Mouse (Mus musculus) layer of hippocampus, adult 2 months (tissue): ENCODE data around the gene Yeats2. TPM values are rescaled to one million over a fixed set of nuclear protein-coding genes. Genes with fewer than 3 reads are reported as not detected.
A peak's percentile ranks its signal among the peaks of the same experiment; 100 is the strongest.
"Not testable (repeated sequence)": the region's sequence is repeated elsewhere in the genome, so short reads cannot be mapped to it uniquely, and the experiment has no call there.

Experiments used
- DNase-seq, 2 experiments: peaks; one replicate each; pipeline ENCODE4 v3.0.0; 2022; ENCODE audit warnings: low spot score in 2 of 2
- H3K27ac ChIP-seq: fragments of 200-600 bp; 2 replicates; pipeline ENCODE4 v1.8.1; 2022
- H3K4me3 ChIP-seq: fragments of 200-600 bp; 2 replicates; pipeline ENCODE4 v1.8.1; 2022; ENCODE audit warnings: mild to moderate bottlenecking
- CTCF ChIP-seq: fragments of 200-600 bp; conservative IDR thresholded peaks from 2 replicates; pipeline ENCODE4 v1.8.1; 2022; ENCODE audit warnings: antibody characterized with exemption, mild to moderate bottlenecking, moderate library complexity
- long read RNA-seq, 2 experiments: library from polyadenylated mRNA; stranded (forward); transcript quantifications; one replicate each; pipeline ENCODE4 v2.0.0; 2021; ENCODE audit warnings: borderline mapping rate in 2 of 2
- total RNA-seq, 2 experiments: library from RNA; stranded (reverse); gene quantifications; 2 replicates each; pipeline ENCODE4 v1.2.3; 2021

Gene Yeats2
- 10 to 100 TPM; 38.7 to 42.3 TPM for total RNA-seq
- long read RNA-seq, experiment 1, full-length matches to known transcripts, result 3 of 17 reads
- long read RNA-seq, experiment 1, partial matches to known transcripts, result 6 of 17 reads
- long read RNA-seq, experiment 1, other reads (novel, unspliced or antisense), result 8 of 17 reads
- long read RNA-seq, experiment 2, full-length matches to known transcripts, result 4 of 19 reads
- long read RNA-seq, experiment 2, partial matches to known transcripts, result 5 of 19 reads
- long read RNA-seq, experiment 2, other reads (novel, unspliced or antisense), result 10 of 19 reads

DNA sequence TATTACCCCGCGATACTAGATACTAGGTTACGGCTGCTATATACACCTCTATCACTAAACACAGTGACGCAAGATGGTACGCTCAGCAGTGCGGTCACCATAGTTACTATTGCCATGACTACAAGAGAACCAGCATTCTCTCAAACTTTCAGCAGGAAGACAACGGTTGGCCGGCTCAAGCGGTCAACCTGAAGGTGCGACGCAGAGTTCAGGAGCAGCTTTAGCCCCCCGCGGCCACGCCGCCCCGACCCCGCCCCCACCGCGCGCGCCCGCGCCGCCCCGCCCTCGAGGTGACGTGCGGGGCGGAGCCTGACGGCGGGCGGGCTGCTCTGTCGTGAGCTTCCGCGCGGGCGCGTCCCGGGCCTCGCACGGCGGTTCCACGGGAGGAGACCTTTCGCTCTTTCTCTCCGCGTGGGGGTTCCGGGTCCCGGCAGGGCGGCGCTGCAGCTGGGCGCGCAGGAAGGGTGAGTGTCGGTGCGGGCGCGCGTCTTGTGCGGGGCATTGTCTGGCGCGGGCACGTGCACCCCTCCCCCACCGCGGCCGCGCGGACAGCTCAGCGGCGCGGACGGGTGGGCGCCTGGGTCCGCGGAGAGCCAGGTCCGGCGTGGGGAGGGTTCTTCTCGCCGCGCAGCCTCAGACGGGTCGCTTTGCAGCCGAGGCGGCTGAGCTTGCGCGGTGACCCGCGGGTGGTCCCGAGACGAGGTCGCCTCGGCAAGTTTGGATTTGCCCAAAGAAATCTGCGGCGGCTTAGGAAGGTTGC, at the start of gene Yeats2:
Gene Yeats2, plus strand, starts transcription at position 292 of the 760 bp plus-strand sequence.
- TF ChIP-seq CTCF, result peak; percentile 32; the same call in 1 of the 2 replicates
- peak; percentile 67 to 75 for DNase-seq

GRCm38 (mm10) chr16:20095966-20096365, 44.9 kb upstream of the Yeats2 start:
- H3K4me3 ChIP-seq, result no peak overlapping the region
- no peak overlapping the region for H3K27ac ChIP-seq
- TF ChIP-seq CTCF, result peak; percentile 67
- no peak for DNase-seq

More for the DNA sequence above, at the start of gene Yeats2:
- Histone ChIP-seq H3K27ac (peak within 1 kb of the TSS; percentile 97), H3K4me3 (peak within 1 kb of the TSS; percentile 72)

DNA sequence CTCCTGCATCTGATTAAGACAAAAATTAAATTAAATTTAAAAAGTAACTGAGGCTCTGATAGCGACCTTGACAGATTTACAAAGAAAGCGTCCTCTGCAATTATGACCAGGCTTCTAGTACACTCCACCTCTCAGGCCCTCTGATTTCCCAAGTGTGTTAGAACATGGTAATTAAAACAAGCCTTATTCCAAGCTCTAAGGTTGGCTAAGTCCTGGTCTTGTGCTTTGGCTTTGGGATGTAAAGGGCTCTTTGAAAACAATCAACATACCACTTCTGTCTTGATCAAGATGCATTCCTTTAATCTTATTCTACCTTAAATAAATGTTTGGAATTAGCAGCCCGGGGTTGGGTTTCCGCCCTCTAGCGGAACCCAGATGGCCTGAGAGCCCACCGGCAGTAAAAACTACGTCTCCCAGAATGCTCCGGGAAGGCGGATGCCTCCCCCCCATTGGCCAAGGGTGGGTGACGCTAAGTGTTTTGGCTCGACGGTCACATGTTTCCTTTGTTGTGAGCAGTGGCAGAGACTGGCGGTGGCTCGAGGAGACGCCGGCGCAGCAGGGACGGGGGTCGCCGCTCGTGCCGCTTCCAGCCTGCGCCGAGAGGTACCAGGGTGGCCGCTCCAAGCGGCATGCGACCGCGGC, 43.7 kb upstream of the Yeats2 start, which contains the start of gene Klhl24:
Gene Klhl24, plus strand, starts transcription at position 474 of the 642 bp plus-strand sequence.
- peak; percentile 93 to 97 for DNase-seq
- H3K4me3 ChIP-seq, result peak within 1 kb of the TSS; percentile 97
- peak; percentile 92 for TF ChIP-seq CTCF
- H3K27ac ChIP-seq, result peak within 1 kb of the TSS; percentile 98

GRCm38 (mm10) chr16:20097711-20098374, 43.0 kb upstream of the Yeats2 start:
- DNase-seq, result peak; percentile 92 to 94
- peak overlapping the region; percentile 98 for H3K27ac ChIP-seq
- peak overlapping the region; percentile 97 for H3K4me3 ChIP-seq
- no peak for TF ChIP-seq CTCF

- Histone ChIP-seq H3K27ac (peak overlapping the region; percentile 98), H3K4me3 (peak overlapping the region; percentile 97)
- DNase-seq, result no peak
- TF ChIP-seq CTCF, result no peak
These were observed 42.5 kb upstream of the Yeats2 start for GRCm38 (mm10) chr16:20098375-20098727.

DNA sequence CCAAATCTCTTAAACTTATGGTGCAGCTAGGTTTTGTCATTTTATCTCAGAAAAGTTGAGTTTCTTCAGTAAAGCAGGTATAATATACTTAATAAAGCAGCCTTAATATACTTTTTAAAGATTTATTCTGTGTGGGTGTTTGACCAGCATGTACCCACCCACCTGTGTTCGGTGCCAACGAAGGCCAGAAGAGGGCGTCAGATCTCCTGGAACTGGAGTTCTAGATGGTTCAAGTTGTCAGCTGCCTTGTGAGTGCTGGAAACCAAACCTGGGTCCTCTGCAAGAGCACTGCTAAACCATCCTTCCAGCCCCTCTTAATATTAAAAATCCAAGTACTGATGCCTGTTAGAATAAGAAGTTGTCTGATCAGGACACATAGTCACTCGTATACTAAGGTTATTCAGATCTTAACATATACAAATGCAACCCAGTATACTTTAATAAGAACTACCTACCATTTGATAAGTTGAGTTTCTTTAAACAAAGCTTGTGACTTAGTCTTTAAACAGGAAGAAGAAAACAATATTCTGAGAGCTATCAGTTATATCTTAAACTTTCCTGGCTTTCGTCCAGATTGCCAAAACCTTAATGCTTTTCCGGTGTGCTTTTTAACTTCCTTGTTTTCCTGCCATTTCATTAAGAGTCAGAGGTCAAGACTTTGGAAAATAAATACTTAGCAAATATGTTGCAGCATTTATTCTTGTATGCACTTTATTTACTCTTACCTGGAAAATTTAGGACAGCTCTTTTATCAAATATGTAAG, 41.8 kb upstream of the Yeats2 start:
- Histone ChIP-seq H3K4me3 (peak overlapping the region; percentile 97; the same call in 1 of the 2 replicates), H3K27ac (peak overlapping the region; percentile 98; the same call in 1 of the 2 replicates)
- peak; percentile 39 for TF ChIP-seq CTCF
- no peak for DNase-seq

DNA sequence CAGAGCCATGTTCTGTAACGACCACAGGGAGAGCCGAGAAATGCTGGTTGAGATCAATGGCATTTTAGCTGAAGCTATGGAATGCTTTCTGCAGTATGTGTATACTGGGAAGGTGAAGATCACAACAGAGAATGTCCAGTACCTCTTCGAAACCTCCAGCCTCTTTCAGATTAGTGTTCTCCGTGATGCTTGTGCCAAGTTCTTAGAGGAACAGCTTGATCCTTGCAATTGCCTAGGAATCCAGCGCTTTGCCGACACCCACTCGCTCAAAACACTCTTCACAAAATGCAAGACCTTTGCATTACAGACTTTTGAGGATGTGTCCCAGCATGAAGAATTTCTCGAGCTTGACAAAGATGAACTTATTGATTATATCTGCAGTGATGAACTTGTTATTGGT, 33.9 kb upstream of the Yeats2 start:
- no peak overlapping the region for H3K4me3 ChIP-seq
- peak in 1 of 2 experiments; percentile 21 for DNase-seq
- H3K27ac ChIP-seq, result peak overlapping the region; percentile 32; the same call in 1 of the 2 replicates
- no peak for TF ChIP-seq CTCF

DNA sequence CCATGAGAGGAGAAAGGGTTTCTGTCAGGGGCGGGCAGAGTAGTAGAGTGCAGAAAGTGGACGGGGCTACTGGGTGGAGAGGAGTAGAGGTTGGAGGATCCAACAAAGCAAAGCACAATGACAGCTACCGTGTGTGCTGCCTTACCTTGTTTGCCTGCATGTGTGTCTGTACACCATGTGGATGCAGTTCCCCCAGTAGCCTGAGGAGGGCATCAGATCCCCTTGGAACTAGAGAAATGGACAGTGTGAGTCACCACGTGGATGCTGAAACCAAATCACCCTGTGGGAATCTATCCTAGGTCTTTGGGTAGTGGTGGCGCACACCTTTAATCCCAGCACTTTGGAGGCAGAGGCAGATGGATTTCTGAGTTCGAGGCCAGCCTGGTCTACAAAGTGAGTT, 31.9 kb upstream of the Yeats2 start:
- H3K4me3 ChIP-seq, result no peak overlapping the region
- TF ChIP-seq CTCF, result peak; percentile 48
- no peak overlapping the region for H3K27ac ChIP-seq
- no peak for DNase-seq

DNA sequence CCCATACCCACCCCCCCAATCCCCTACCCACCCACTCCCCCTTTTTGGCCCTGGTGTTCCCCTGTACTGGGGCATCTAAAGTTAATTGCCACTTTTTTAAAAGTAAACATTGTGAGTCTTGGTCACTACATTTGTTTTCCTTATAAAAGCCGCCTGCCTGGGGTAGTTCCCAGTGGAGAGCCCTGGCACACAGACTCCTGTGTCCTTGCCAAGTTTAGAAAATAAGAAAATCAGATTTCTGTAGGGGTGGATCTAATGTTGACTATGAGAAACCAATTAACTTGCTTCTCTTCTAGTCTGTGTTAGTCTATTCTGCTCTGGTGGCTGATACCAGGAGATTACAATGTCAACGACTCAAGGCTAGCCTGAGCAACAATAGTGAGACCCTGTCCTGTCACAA, 28.2 kb upstream of the Yeats2 start:
- no peak for TF ChIP-seq CTCF
- DNase-seq, result peak in 1 of 2 experiments; percentile 31
- Histone ChIP-seq H3K27ac (no peak overlapping the region), H3K4me3 (no peak overlapping the region)

DNA sequence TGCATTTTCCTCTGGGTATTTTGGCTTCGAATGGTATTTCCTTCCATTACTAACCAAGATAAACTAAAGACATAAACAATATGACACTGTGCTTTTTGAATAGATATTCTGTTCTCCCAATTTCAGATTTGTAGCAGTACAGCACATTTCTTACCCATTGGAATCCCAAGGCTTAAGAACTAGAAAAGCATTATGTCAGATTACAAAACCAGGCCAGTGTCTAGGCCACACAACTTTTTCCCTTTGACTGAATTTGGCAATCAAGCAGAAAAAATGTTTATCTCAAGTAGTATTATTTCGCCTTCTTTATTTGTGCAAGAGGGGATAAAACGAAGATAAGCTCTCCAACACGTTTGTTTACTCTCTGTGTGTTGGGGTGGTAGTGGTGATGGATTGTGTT, 24.8 kb upstream of the Yeats2 start:
- no peak overlapping the region for H3K4me3 ChIP-seq
- no peak for TF ChIP-seq CTCF
- no peak overlapping the region; the same call in 1 of the 2 replicates for H3K27ac ChIP-seq
- no peak for DNase-seq

DNA sequence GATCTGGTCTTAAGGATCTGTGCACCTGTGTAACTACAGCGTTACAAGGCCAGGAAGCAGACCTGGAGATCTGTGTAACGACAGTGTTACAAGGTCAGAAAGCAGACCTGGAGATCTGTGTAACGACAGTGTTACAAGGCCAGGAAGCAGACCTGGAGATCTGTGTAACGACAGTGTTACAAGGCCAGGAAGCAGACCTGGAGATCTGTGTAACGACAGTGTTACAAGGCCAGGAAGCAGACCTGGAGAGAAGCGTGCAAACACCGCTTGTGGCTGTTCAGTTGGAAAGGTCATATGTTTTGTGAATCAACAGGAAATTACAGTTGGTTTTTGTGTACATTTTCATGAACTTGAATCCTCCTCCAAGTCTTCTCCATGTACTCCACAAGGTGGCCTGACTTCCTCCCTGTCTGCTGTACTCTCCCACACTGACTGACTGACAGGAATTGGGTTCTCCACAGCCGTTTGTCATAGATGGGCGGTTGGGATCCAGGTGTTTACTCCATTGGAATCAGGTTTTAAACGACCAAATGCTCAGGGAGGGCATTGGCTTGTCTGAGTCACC, 14.5 kb upstream of the Yeats2 start:
- H3K27ac ChIP-seq, DNase-seq, H3K4me3 ChIP-seq: not testable (repeated sequence)
- 0 out of 2 replicates have a peak, but pooled peaks have one; percentile 10 for TF ChIP-seq CTCF
